Mouse (Mus musculus) CD4-positive, CD25-positive, alpha-beta regulatory T cell, adult 2 months (primary cell): Measurements from ENCODE around the gene BC017158.
A peak's percentile ranks its signal among the peaks of the same experiment; 100 is the strongest.

Source experiments
- DNase-seq: peaks from one replicate; pipeline ENCODE4 v3.0.0-alpha.2; 2012; ENCODE audit warnings: low read depth, low spot score

BC017158 gene

DNA sequence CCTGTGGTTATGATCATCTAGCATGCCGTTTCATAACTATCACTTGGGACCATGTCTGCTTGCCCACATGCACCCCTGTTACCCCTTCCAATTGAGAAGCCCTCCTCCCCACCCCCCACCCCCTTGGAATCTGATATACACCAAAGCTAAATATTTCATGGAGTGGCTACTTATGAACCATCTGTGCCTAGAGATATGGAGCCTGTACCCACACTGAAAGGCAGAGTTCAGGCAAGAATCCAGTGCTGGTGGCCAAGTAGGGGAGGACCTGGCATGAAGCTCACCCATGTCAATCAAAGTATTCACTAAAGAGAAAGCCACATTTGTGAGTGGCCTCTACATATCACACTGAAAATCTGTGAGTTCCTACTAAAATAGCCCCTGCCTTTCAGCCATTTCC lies 11.8 kb upstream of the BC017158 start:
- no peak for DNase-seq

- DNase-seq: no peak
These were observed 11.2 kb upstream of the BC017158 start for GRCm38 (mm10) chr7:128309216-128309615.

DNA sequence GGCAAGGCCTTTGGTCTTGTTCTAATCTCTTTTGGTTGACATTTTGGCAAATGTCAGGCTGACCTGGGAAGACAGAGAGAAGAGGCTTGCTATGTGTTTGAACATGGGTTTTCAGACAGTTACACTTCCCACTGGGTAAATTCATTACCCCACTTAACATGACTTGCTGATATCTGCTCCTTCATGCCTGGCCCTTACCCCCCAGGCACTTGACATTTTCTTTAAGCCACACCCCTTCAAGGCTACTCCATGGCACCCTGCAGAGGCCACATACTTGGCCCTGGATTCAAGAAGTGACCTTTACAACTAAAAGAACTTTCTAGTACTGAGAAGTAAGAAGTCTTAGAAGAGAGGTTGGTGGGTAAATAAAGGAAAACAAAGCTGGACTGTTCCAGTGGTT lies 9.9 kb upstream of the BC017158 start:
- no peak for DNase-seq

DNA sequence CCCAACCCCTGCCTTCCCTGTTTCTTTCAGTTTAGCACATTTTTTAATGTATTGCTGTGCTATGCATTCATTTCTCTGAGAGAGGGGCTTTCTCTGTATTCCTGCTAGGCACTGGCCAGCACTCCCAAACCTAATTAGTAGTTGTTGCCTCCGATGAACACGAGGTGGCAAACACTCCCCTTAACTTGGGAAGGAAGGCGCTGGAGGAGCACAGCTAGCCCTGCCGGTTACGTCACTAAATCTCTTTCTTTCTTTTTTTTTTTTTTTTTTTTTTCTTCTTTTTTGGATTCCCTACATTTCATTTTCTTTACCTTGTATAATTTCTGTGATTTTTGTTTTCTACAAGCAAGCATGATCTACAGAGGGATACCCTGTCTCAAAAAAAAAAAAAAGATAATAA lies 6.9 kb upstream of the BC017158 start:
- DNase-seq: peak; percentile 34

- DNase-seq: no peak
These were observed 6.2 kb upstream of the BC017158 start for GRCm38 (mm10) chr7:128304198-128304597.

GRCm38 (mm10) chr7:128302151-128302550 lies 4.2 kb upstream of the BC017158 start:
- no peak for DNase-seq

DNA sequence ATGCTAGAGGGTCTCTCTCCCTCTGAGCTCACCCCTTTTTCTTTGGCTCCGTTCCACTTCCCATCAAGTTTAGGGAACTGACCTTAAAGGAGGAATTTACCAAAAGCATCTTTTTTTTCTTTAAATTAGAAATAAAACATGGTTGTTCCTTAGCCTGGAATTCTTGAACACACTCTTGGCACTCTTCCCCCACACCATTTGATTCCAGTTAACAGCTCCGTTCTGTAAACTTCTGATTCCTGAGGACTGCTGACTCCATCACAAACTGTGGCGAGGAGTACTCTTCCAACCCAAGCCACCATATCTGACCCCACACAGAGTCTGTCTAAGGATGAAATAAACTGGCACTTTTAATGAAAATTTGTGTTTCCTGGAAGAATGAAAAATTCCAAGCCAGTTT lies 3.0 kb upstream of the BC017158 start:
- DNase-seq: no peak

- DNase-seq: no peak
These were observed 742 bp upstream of the BC017158 start for GRCm38 (mm10) chr7:128298481-128299342.

DNA sequence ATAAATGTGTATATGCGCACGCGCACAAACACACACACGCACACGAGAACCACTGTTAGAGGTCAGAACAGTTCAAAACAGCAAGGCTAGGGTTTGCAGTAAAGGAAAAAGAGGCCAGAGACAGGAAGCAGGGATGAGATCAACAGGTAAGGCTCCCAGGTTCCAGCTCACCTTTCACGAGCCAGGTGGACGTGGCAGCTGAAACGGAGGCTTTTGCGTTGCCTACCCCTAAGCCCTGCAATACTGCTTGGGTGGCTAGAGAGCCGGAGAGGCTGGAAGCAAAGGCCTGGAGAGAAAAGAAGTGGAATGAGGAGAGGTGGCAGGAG lies 716 bp downstream of the BC017158 start:
- DNase-seq: peak; percentile 11

GRCm38 (mm10) chr7:128296514-128296913 lies 1.5 kb downstream of the BC017158 start:
- no peak for DNase-seq

- DNase-seq: no peak
These were observed 3.2 kb downstream of the BC017158 start for GRCm38 (mm10) chr7:128294785-128295184.

DNA sequence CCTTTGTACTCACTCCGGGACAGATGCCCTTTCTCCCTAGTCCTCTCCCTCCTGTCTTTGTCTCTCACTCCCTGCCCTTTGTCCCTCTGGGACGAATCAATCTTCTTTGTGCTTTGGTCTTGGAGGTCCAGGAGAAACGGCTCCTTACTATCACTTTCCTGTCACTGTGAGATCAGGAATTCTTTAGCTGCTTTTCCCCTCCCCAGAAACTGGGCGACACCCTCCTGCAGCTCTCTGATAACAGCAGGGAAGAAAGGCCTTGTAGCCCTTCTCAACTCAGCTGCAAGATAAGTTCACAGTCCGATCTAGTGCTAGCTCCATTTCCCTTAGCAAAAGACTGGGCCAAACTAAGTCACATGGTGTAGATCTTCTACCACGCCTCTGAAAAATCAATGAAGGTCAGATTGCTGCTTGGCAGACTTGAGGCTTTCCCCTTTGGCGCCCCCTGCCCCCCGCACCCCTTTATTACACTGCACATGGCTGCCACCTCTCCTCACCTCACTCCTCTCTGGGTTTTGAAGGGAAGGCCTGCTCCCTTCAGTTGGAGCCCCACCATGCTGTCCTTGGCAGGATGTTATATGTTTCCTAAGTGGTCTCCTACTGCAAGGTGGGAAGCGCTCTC lies 8.9 kb downstream of the BC017158 start:
- DNase-seq: peak; percentile 52

GRCm38 (mm10) chr7:128285060-128285459 lies 12.9 kb downstream of the BC017158 start:
- no peak for DNase-seq

GRCm38 (mm10) chr7:128284047-128284446 lies 13.9 kb downstream of the BC017158 start:
- no peak for DNase-seq

- DNase-seq: no peak
These were observed 15.3 kb downstream of the BC017158 start for GRCm38 (mm10) chr7:128282532-128283244.

DNA sequence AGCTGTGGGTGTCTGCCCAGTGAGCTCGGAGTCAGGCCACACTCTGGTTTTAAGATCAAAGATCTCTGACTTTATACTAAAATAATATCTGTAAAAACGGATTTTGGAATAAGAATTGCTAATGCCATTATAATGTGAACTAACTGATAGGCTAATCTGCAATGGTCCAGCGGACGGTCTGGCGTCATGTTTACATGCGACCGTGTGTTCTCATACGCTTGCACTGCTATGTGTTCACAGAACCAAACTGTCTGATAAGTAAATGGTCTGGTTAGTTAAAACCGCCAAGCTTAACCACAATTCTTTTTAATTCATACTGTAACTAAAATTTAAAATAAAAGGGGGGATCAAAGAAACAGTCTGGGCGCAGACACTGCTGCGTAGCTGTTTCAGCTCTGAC lies 16.2 kb downstream of the BC017158 start:
- DNase-seq: no peak

DNA sequence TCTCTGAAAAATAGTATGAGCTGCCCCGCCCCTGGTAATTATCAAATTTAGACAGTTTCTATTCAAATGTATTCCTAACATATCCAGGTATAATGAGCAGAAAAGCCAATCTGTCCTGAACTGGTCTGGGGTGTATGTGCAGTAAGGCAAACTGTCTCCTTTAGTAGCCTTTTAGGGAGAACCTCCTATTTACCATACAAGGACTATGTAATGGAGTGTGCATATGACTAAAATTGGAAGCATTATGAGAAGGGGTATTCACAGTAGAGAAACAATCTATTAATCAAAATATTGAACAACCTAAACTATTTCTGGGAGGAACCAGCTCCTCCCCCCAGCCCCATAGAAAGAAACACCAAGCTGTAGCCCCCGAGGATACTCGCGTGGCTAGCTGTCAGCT lies 18.2 kb downstream of the BC017158 start:
- no peak for DNase-seq

DNA sequence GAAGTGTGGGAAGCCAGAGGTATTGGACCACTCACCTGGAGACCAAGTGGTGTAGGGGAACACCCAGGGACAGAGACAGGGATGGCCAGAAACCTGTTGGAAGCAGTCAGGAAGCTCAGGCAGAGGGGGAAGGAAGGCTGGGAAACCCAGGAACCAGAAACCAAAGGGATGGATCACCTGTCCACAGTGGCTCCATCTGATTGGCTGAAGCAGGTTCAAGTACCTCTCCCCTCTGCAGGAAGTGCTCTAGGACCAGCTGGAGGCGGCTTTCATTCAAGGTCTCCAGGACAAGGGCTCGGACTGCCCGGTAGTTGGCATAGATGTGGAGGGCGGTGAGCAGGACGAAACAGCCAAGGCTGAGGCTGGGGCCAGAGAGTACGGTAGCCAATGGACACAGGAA lies 21.9 kb downstream of the BC017158 start:
- DNase-seq: no peak

- DNase-seq: no peak
These were observed 26.5 kb downstream of the BC017158 start for GRCm38 (mm10) chr7:128271496-128271895.

- DNase-seq: no peak
These were observed 27.5 kb downstream of the BC017158 start for GRCm38 (mm10) chr7:128270431-128270850.

DNA sequence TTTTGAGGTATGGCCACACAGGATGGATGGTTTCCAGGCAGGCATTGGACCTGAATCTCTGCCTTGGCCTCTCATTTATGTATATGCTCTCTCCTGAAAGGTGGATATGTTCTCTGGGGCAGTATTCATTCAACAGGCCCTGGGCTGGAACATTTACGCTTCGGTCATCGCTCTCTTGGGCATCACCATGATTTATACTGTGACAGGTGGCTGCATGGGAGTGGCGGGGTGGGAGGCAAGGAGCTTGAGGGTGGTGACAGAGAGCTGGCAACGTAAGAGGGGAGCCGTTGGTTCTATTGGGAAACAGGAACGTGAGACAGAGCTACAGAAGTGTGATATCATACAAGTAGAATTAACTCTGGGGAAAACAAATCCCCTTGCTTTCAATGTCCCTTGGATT lies 30.2 kb downstream of the BC017158 start:
- no peak for DNase-seq

DNA sequence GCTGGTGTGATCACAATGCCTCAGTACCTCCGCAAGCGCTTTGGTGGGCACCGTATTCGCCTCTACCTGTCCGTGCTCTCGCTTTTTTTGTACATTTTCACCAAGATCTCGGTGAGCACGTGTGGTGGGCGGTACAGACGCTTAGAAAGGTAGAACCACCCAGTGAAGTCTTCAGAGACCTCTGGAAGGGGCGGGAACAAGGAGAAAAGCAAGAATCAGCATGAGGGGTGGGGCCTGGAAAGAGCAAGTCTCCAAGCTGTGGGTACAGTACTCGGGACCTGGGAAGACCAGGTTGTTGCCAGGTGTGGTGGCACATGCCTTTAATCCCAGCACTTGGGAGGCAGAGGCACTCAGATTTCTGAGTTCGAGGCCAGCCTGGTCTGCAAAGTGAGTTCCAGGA lies 30.6 kb downstream of the BC017158 start:
- no peak for DNase-seq

DNA sequence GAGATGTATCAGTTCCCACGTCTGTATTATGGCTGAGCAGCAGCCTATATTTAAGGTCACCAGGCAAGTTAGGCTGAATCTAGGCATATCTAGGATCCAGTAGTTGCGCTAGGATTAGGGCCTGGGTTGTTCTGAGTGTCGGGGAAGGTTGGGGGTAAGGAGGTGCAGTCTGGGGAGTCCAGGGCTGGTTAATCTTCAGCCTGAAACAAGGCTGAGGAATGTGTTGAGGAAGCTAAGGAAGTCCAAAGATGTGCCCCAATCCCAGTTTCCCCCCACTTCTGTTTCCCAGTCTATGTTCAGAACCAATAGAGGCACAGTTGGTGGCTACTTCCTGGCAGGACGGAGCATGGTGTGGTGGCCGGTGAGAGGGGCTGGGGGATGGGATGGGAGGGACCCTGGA lies 31.9 kb downstream of the BC017158 start:
- DNase-seq: no peak
